Mouse (Mus musculus): Measurements from ENCODE around the gene Htra2. TPM values are rescaled to one million over a fixed set of nuclear protein-coding genes. Genes with fewer than 3 reads are reported as not detected.

Gene Htra2
- polyA plus RNA-seq, 1 experiment from 2014 or later, result 42.9 TPM

GRCm38 (mm10) chr6:83057790-83058189 lies 2.7 kb upstream of the Htra2 start, which contains the start of gene Dqx1:
Gene Dqx1, plus strand, starts transcription at chr6:83057844.
- 59% methylated on average over 3 of the region's 3 CpGs for WGBS
- Histone ChIP-seq H3K4me1 (replicated peaks; ENCODE audit: control insufficient read depth, insufficient read depth, low read length) (peaks cover 19% of the 10 kb centered on the region), H3K9ac (no peak within 1 kb of the TSS), H3K4me2 (replicated peaks) (no peak within 1 kb of the TSS), H3K27me3 (ENCODE audit: control insufficient read depth, insufficient read depth, low read length) (peaks cover 22% of the 10 kb centered on the region), H3K27ac (no peak within 1 kb of the TSS), H3K36me3 (replicated peaks; ENCODE audit: control insufficient read depth, insufficient read depth) (peaks cover 12% of the 10 kb centered on the region), H3K4me3 (replicated peaks; ENCODE audit: low read length) (no peak within 1 kb of the TSS), H3K9me3 (ENCODE audit: control insufficient read depth, low read length) (no peaks in the 10 kb centered on the region)
- DNase-seq (ENCODE audit: low spot score), result no peak
- no peak for ATAC-seq (ENCODE audit: low FRiP score)

- Histone ChIP-seq H3K36me3 (replicated peaks; ENCODE audit: control insufficient read depth, insufficient read depth) (peaks cover 29% of the 10 kb centered on the region), H3K4me1 (replicated peaks; ENCODE audit: control insufficient read depth, insufficient read depth, low read length) (peaks cover 23% of the 10 kb centered on the region), H3K9ac (peak within 1 kb of the TSS; percentile 93), H3K4me3 (replicated peaks; ENCODE audit: low read length) (peak within 1 kb of the TSS; percentile 95), H3K9me3 (ENCODE audit: control insufficient read depth, low read length) (no peaks in the 10 kb centered on the region), H3K27me3 (ENCODE audit: control insufficient read depth, insufficient read depth, low read length) (no peaks in the 10 kb centered on the region), H3K4me2 (replicated peaks) (peak within 1 kb of the TSS; percentile 85), H3K27ac (peak within 1 kb of the TSS; percentile 87)
- DNase-seq (ENCODE audit: low spot score), result peak; percentile 98
- ATAC-seq (ENCODE audit: low FRiP score), result peak; percentile 96
- WGBS, result under 1% methylated on average over 59 of the region's 64 CpGs
Observed at GRCm38 (mm10) chr6:83054074-83054851, 810 bp downstream of the Htra2 start, which contains the start of gene Aup1. Gene Aup1, plus strand, starts transcription at chr6:83054521.

- Histone ChIP-seq H3K4me1 (replicated peaks; ENCODE audit: control insufficient read depth, insufficient read depth, low read length) (peaks cover 23% of the 10 kb centered on the region), H3K9me3 (ENCODE audit: control insufficient read depth, low read length) (no peaks in the 10 kb centered on the region), H3K4me2 (replicated peaks) (peak overlapping the region; percentile 85), H3K9ac (peak overlapping the region; percentile 93), H3K4me3 (replicated peaks; ENCODE audit: low read length) (peak overlapping the region; percentile 95), H3K27ac (peak overlapping the region; percentile 87), H3K36me3 (replicated peaks; ENCODE audit: control insufficient read depth, insufficient read depth) (peaks cover 29% of the 10 kb centered on the region), H3K27me3 (ENCODE audit: control insufficient read depth, insufficient read depth, low read length) (no peaks in the 10 kb centered on the region)
- ATAC-seq (ENCODE audit: low FRiP score) (peak; percentile 9; the same call in 1 of the 2 replicates), DNase-seq (ENCODE audit: low spot score) (peak; percentile 48)
- WGBS, result 2% methylated on average over 26 of the region's 26 CpGs
Observed at GRCm38 (mm10) chr6:83053136-83053960, 1.7 kb downstream of the Htra2 start.

- Histone ChIP-seq H3K4me1 (replicated peaks; ENCODE audit: control insufficient read depth, insufficient read depth, low read length) (peaks cover 12% of the 10 kb centered on the region), H3K4me3 (replicated peaks; ENCODE audit: low read length) (no peak overlapping the region), H3K27ac (no peak overlapping the region), H3K36me3 (replicated peaks; ENCODE audit: control insufficient read depth, insufficient read depth) (peaks cover 16% of the 10 kb centered on the region; the same call in 1 of the 2 replicates), H3K27me3 (ENCODE audit: control insufficient read depth, insufficient read depth, low read length) (no peaks in the 10 kb centered on the region), H3K9ac (no peak overlapping the region), H3K4me2 (replicated peaks) (no peak overlapping the region), H3K9me3 (ENCODE audit: control insufficient read depth, low read length) (no peaks in the 10 kb centered on the region)
- WGBS, result 79% methylated on average over 10 of the region's 10 CpGs
- no peak for ATAC-seq (ENCODE audit: low FRiP score)
- no peak for DNase-seq (ENCODE audit: low spot score)
Observed at GRCm38 (mm10) chr6:83049367-83049766, 5.7 kb downstream of the Htra2 start.

DNA sequence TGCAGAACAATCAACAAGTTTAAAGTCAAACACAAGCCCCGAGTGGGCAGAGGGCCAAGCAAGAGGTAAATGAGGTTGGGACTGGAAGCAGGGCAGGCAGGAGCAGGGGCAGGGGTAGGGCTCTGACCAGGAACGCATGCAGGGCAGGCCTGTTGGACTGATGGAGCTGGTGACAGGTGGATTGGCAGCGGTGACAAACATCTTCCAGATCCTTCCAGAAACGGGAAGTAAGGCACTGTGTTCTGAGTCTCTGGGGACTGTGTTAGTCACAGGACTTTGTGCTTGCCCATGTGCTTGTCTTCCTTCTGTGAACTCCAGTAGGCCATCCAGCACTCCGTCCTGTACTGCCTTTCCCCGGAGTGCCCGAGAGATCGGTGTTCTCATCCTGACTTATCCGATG lies 10.3 kb downstream of the Htra2 start:
- Histone ChIP-seq H3K9me3 (ENCODE audit: control insufficient read depth, low read length) (no peaks in the 10 kb centered on the region), H3K36me3 (replicated peaks; ENCODE audit: control insufficient read depth, insufficient read depth) (no peaks in the 10 kb centered on the region), H3K27ac (no peak overlapping the region), H3K4me3 (replicated peaks; ENCODE audit: low read length) (no peak overlapping the region), H3K4me2 (replicated peaks) (no peak overlapping the region), H3K4me1 (replicated peaks; ENCODE audit: control insufficient read depth, insufficient read depth, low read length) (no peaks in the 10 kb centered on the region), H3K27me3 (ENCODE audit: control insufficient read depth, insufficient read depth, low read length) (no peaks in the 10 kb centered on the region), H3K9ac (no peak overlapping the region)
- WGBS, result 78% methylated on average over 9 of the region's 9 CpGs
- DNase-seq (ENCODE audit: low spot score) (no peak), ATAC-seq (ENCODE audit: low FRiP score) (no peak)

GRCm38 (mm10) chr6:83043993-83044392 lies 11.1 kb downstream of the Htra2 start:
- Histone ChIP-seq H3K4me1 (replicated peaks; ENCODE audit: control insufficient read depth, insufficient read depth, low read length) (no peaks in the 10 kb centered on the region), H3K9ac (no peak overlapping the region), H3K27ac (no peak overlapping the region), H3K27me3 (ENCODE audit: control insufficient read depth, insufficient read depth, low read length) (no peaks in the 10 kb centered on the region), H3K9me3 (ENCODE audit: control insufficient read depth, low read length) (no peaks in the 10 kb centered on the region), H3K4me3 (replicated peaks; ENCODE audit: low read length) (no peak overlapping the region), H3K4me2 (replicated peaks) (no peak overlapping the region), H3K36me3 (replicated peaks; ENCODE audit: control insufficient read depth, insufficient read depth) (no peaks in the 10 kb centered on the region)
- DNase-seq (ENCODE audit: low spot score) (no peak), ATAC-seq (ENCODE audit: low FRiP score) (no peak)
- 92% methylated on average over 5 of the region's 5 CpGs for WGBS

DNA sequence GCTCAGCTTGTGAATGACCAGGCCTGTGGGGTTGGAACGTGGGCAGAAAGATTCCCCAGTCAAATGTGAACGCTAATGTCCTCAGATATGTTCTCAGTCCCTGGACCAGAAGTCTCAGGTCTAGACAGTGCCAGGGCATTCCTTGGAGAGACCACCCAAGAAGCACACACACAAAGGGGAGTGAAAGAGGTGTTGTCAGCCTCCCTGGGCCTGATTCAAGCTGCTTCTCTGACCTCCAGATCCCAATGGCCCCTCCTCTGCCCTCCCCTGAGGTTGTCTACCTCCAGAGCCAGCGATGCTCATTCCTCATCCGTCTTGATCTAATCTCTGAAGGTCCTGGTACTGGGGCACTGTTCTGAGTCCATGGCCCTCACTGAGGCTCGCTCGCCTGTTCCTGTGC lies 11.5 kb downstream of the Htra2 start:
- Histone ChIP-seq H3K4me2 (replicated peaks) (no peak overlapping the region), H3K27me3 (ENCODE audit: control insufficient read depth, insufficient read depth, low read length) (no peaks in the 10 kb centered on the region), H3K4me3 (replicated peaks; ENCODE audit: low read length) (no peak overlapping the region), H3K36me3 (replicated peaks; ENCODE audit: control insufficient read depth, insufficient read depth) (no peaks in the 10 kb centered on the region), H3K27ac (no peak overlapping the region), H3K9me3 (ENCODE audit: control insufficient read depth, low read length) (no peaks in the 10 kb centered on the region), H3K4me1 (replicated peaks; ENCODE audit: control insufficient read depth, insufficient read depth, low read length) (0 out of 2 replicates have a peak, but pooled peaks cover 2% of the 10 kb centered on the region), H3K9ac (no peak overlapping the region)
- ATAC-seq (ENCODE audit: low FRiP score) (no peak), DNase-seq (ENCODE audit: low spot score) (no peak)
- 72% methylated on average over 6 of the region's 6 CpGs for WGBS

DNA sequence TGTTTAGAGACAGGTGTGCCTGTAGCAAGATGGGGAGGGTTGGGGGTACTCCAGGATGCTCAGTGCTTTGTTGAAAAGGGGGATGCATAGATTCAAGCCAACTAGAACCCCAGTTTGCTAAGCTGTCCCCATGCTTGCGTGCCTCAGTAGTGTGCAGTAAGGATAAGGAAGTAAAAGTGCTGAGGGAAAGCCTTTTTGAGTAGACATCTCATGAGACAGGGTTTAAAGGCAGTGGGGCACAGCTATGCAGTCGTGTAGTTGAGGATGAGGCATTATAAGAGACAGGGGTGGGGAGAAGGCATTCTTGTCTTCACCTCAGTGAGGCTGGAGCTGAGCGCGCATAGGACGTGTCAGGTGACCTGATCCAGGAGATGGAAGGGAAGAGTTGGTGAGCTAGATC lies 14.5 kb downstream of the Htra2 start:
- Histone ChIP-seq H3K4me2 (replicated peaks) (no peak overlapping the region), H3K4me3 (replicated peaks; ENCODE audit: low read length) (no peak overlapping the region), H3K4me1 (replicated peaks; ENCODE audit: control insufficient read depth, insufficient read depth, low read length) (peaks cover 7% of the 10 kb centered on the region; the same call in 1 of the 2 replicates), H3K9ac (no peak overlapping the region), H3K27ac (no peak overlapping the region), H3K27me3 (ENCODE audit: control insufficient read depth, insufficient read depth, low read length) (no peaks in the 10 kb centered on the region; the same call in 1 of the 2 replicates), H3K9me3 (ENCODE audit: control insufficient read depth, low read length) (no peaks in the 10 kb centered on the region), H3K36me3 (replicated peaks; ENCODE audit: control insufficient read depth, insufficient read depth) (no peaks in the 10 kb centered on the region)
- ATAC-seq (ENCODE audit: low FRiP score), result no peak
- 81% methylated on average over 5 of the region's 5 CpGs for WGBS
- no peak for DNase-seq (ENCODE audit: low spot score)

DNA sequence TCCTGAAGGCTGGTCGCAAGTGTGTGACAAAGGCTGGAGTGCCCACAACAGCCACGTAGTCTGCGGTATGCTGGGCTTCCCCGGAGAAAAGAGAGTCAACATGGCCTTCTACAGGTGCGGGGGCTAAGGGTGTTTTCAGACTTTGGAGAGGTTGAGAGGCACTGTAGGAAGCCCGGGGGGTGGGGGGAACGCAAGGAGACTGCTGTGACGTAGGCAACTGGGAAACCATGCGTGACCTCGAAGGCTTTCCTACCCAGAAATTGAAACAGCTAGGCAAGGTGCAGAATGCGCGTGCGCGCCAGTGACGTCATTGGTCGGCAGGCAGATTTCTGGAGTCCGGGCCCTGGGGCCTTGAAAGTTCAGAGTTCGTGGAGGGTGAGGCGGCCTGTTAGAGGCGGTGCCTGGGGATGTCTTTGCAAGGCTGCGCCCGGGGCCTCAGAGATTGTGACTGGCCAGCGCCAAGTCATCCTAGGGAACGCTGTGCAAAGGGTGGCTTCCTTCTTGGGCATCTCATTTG lies 16.5 kb downstream of the Htra2 start:
- Histone ChIP-seq H3K9me3 (ENCODE audit: control insufficient read depth, low read length) (no peaks in the 10 kb centered on the region), H3K4me1 (replicated peaks; ENCODE audit: control insufficient read depth, insufficient read depth, low read length) (peaks cover 13% of the 10 kb centered on the region; the same call in 1 of the 2 replicates), H3K36me3 (replicated peaks; ENCODE audit: control insufficient read depth, insufficient read depth) (no peaks in the 10 kb centered on the region), H3K9ac (peak overlapping the region; percentile 45; the same call in 1 of the 2 replicates), H3K27me3 (ENCODE audit: control insufficient read depth, insufficient read depth, low read length) (peaks cover 15% of the 10 kb centered on the region), H3K4me3 (replicated peaks; ENCODE audit: low read length) (peak overlapping the region; percentile 24), H3K4me2 (replicated peaks) (peak overlapping the region; percentile 71), H3K27ac (no peak overlapping the region)
- DNase-seq (ENCODE audit: low spot score) (peak; percentile 91), ATAC-seq (ENCODE audit: low FRiP score) (peak; percentile 61)
- 8% methylated on average over 24 of the region's 24 CpGs for WGBS

All from hindbrain, embryonic 14.5 days (tissue).